Comparison of ENCODE assay signal across 8 mouse cellular contexts in genomic region chr6:137613903-137614302, GRCm38 (mm10). TPM values are rescaled to one million over a fixed set of nuclear protein-coding genes. Genes with fewer than 3 reads are reported as not detected.
DNase-seq lines count a peak whose midpoint lies in the region; ATAC-seq and TF ChIP-seq lines count a peak whose summit lies in the region.

No protein-coding gene starts in this region.

- no peak for TF ChIP-seq POLR2A in limb, embryonic 14.5 days (IDR thresholded peaks at IDR 0.05; ENCODE audit: borderline replicate concordance, extremely low read depth, insufficient read depth, insufficient read length)

- DNase-seq in adrenal gland, postnatal 14 days: peak; percentile 59
- peak; percentile 40 for DNase-seq in limb, embryonic 14.5 days (ENCODE audit: low spot score)
- DNase-seq in layer of hippocampus, adult 9-11 months: no peak
- DNase-seq in urinary bladder, adult 2 months (ENCODE audit: low spot score): no peak

- H3K4me3 ChIP-seq in intestine, embryonic 16.5 days (ENCODE audit: low read length): no peak overlapping the region
- H3K4me3 ChIP-seq in intestine, embryonic 15.5 days (replicated peaks): no peak overlapping the region
- no peak overlapping the region for H3K4me3 ChIP-seq in heart, embryonic 13.5 days
- H3K4me3 ChIP-seq in limb, embryonic 14.5 days (replicated peaks; ENCODE audit: low read length): no peak overlapping the region

- no peak overlapping the region for H3K27ac ChIP-seq in intestine, embryonic 16.5 days (ENCODE audit: low read length)
- H3K27ac ChIP-seq in intestine, embryonic 15.5 days: no peak overlapping the region
- H3K27ac ChIP-seq in heart, embryonic 13.5 days (replicated peaks): 0 out of 2 replicates have a peak overlapping the region, but pooled peaks have one; percentile 3
- H3K27ac ChIP-seq in limb, embryonic 14.5 days (replicated peaks; ENCODE audit: low read depth, low read length): no peak overlapping the region

- no peaks in the 10 kb centered on the region; the same call in 1 of the 2 replicates for H3K4me1 ChIP-seq in intestine, embryonic 16.5 days (ENCODE audit: control insufficient read depth, insufficient read depth, low read length)
- peaks cover 4% of the 10 kb centered on the region; the same call in 1 of the 2 replicates for H3K4me1 ChIP-seq in intestine, embryonic 15.5 days (replicated peaks)
- H3K4me1 ChIP-seq in heart, embryonic 13.5 days: peaks cover 15% of the 10 kb centered on the region; the same call in 1 of the 2 replicates
- H3K4me1 ChIP-seq in limb, embryonic 14.5 days (ENCODE audit: control insufficient read depth, insufficient read depth, low read length): 0 out of 2 replicates have a peak, but pooled peaks cover 5% of the 10 kb centered on the region

- H3K27me3 ChIP-seq in intestine, embryonic 16.5 days (replicated peaks; ENCODE audit: control insufficient read depth, insufficient read depth, low read length): no peaks in the 10 kb centered on the region
- no peaks in the 10 kb centered on the region for H3K27me3 ChIP-seq in intestine, embryonic 15.5 days (replicated peaks)
- no peaks in the 10 kb centered on the region for H3K27me3 ChIP-seq in heart, embryonic 13.5 days (replicated peaks)
- H3K27me3 ChIP-seq in limb, embryonic 14.5 days (ENCODE audit: control insufficient read depth, insufficient read depth, low read length): no peaks in the 10 kb centered on the region

- 48% methylated on average over 4 of the region's 4 CpGs for WGBS in intestine, embryonic 16.5 days
- WGBS in intestine, embryonic 15.5 days: 51% methylated on average over 4 of the region's 4 CpGs
- 62% methylated on average over 4 of the region's 4 CpGs for WGBS in heart, embryonic 13.5 days
- 46% methylated on average over 4 of the region's 4 CpGs for WGBS in limb, embryonic 14.5 days

- H3K9ac ChIP-seq in intestine, embryonic 16.5 days (ENCODE audit: low read depth, low read length): no peak overlapping the region
- no peak overlapping the region for H3K9ac ChIP-seq in intestine, embryonic 15.5 days
- H3K9ac ChIP-seq in heart, embryonic 13.5 days: no peak overlapping the region
- no peak overlapping the region for H3K9ac ChIP-seq in limb, embryonic 14.5 days (ENCODE audit: low read depth, low read length, severe bottlenecking)

- ATAC-seq in intestine, embryonic 16.5 days: 0 out of 2 replicates have a peak, but pooled peaks have one; percentile 12
- ATAC-seq in intestine, embryonic 15.5 days: no peak
- ATAC-seq in heart, embryonic 13.5 days (ENCODE audit: extremely low read depth, insufficient number of reproducible peaks, low FRiP score, low TSS enrichment): no peak
- peak; percentile 53; the same call in 1 of the 2 replicates for ATAC-seq in limb, embryonic 14.5 days (ENCODE audit: low FRiP score, low read depth)
- ATAC-seq in megakaryocyte progenitor cell, adult 5-6 weeks (replicated peaks; ENCODE audit: poor library complexity): no peak

- no peak overlapping the region for H3K4me2 ChIP-seq in intestine, embryonic 16.5 days (ENCODE audit: low read depth, low read length)
- H3K4me2 ChIP-seq in intestine, embryonic 15.5 days (replicated peaks): no peak overlapping the region
- no peak overlapping the region for H3K4me2 ChIP-seq in heart, embryonic 13.5 days
- H3K4me2 ChIP-seq in limb, embryonic 14.5 days (replicated peaks; ENCODE audit: low read depth, low read length, severe bottlenecking): no peak overlapping the region

- H3K9me3 ChIP-seq in intestine, embryonic 16.5 days (ENCODE audit: control insufficient read depth, low read length): no peaks in the 10 kb centered on the region
- H3K9me3 ChIP-seq in intestine, embryonic 15.5 days: no peaks in the 10 kb centered on the region; the same call in 1 of the 2 replicates
- H3K9me3 ChIP-seq in heart, embryonic 13.5 days: 0 out of 2 replicates have a peak, but pooled peaks cover 3% of the 10 kb centered on the region
- H3K9me3 ChIP-seq in limb, embryonic 14.5 days (ENCODE audit: control insufficient read depth, low read length): no peaks in the 10 kb centered on the region

- no peaks in the 10 kb centered on the region for H3K36me3 ChIP-seq in intestine, embryonic 16.5 days (ENCODE audit: control insufficient read depth, insufficient read depth, low read length)
- H3K36me3 ChIP-seq in intestine, embryonic 15.5 days: no peaks in the 10 kb centered on the region
- 0 out of 2 replicates have a peak, but pooled peaks cover 2% of the 10 kb centered on the region for H3K36me3 ChIP-seq in heart, embryonic 13.5 days
- no peaks in the 10 kb centered on the region for H3K36me3 ChIP-seq in limb, embryonic 14.5 days (ENCODE audit: control insufficient read depth, insufficient read depth, low read length)

RNA-seq across cellular contexts. Expression of gene Eps8, which starts 40.8 kb away (rescaled TPM):
- 102 and 143 TPM in 2 replicates for polyA plus RNA-seq in intestine, embryonic 16.5 days (2015; fragmentation: Nextera tagmentation; extraction: Ambion mirVana)
- 85.2 and 93.9 TPM in 2 replicates for polyA plus RNA-seq in intestine, embryonic 15.5 days (2015; fragmentation: Nextera tagmentation; extraction: Ambion mirVana)
- 23.4 and 24.5 TPM in 2 replicates for total RNA-seq in adrenal gland, postnatal 14 days (2021)
- polyA plus RNA-seq in heart, embryonic 13.5 days (2015; fragmentation: Nextera tagmentation; extraction: Ambion mirVana): 17.8 and 22.2 TPM in 2 replicates
- 13.4 and 14.9 TPM in 2 replicates for polyA plus RNA-seq in limb, embryonic 14.5 days (2012; rRNA removed)
- 33.3 and 33.6 TPM in 2 replicates for polyA plus RNA-seq in limb, embryonic 14.5 days (2014; fragmentation: Nextera tagmentation; extraction: Ambion mirVana)
- 3.1 and 4.3 TPM in 2 replicates for total RNA-seq in megakaryocyte progenitor cell, adult 5-6 weeks (2015)
- total RNA-seq in megakaryocyte progenitor cell, adult 5-6 weeks (2017): 2.0 and 6.9 TPM in 2 replicates
- polyA plus RNA-seq in urinary bladder, adult 2 months (2012; rRNA removed): 21.0 and 24.9 TPM in 2 replicates

Comparison
In these comparisons a context has a peak if more than half of its experiments do, and no peak if none do; other contexts are left out.
1. ATAC-seq: peak in intestine, embryonic 16.5 days (single experiment) and limb, embryonic 14.5 days (single experiment); none in intestine, embryonic 15.5 days (single experiment), heart, embryonic 13.5 days (single experiment) and megakaryocyte progenitor cell, adult 5-6 weeks (single experiment).
2. DNase-seq: peak in adrenal gland, postnatal 14 days (single experiment) and limb, embryonic 14.5 days (single experiment); none in layer of hippocampus, adult 9-11 months (single experiment) and urinary bladder, adult 2 months (single experiment).